Mouse (Mus musculus): Measurements from ENCODE around the gene Parp8.

GRCm38 (mm10) chr13:116898395-116898794 is 126.9 kb downstream of the Parp8 start:
- TF ChIP-seq CTCF (IDR thresholded peaks at IDR 0.05; ENCODE audit: low read depth, low read length), result no peak
- no peak for TF ChIP-seq POLR2AphosphoS5 (IDR thresholded peaks at IDR 0.05; ENCODE audit: insufficient replicate concordance, low read depth, low read length)
